Mouse (Mus musculus) kidney, adult 9 months (tissue): ENCODE data around the gene Six5.
A peak's percentile ranks its signal among the peaks of the same experiment; 100 is the strongest.

Experiments used
- DNase-seq: peaks from one replicate; pipeline ENCODE4 v3.0.0; 2022

Six5 gene

DNA sequence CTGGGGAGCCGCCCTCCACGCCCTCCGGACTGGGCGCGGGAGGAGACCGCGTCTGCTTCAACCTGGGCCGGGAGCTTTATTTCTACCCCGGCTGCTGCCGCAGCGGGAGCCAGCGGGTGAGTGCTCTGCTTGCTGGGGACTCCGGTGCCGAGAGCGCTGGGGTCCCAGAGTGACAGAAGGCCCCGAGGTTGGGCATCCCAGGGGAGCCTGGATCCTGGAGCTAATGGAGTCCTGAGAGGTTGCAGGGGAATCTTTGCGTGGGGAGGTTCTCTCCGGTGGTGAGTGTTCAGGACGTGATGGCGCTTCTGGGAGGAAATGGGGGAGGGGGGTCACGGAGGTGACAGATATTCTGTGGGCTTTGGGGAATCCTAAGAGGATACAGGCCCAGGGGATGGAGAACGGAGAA, 17.8 kb upstream of the Six5 start:
- no peak for DNase-seq

- DNase-seq: no peak
These were observed 16.6 kb upstream of the Six5 start for GRCm38 (mm10) chr7:19077761-19078160.

DNA sequence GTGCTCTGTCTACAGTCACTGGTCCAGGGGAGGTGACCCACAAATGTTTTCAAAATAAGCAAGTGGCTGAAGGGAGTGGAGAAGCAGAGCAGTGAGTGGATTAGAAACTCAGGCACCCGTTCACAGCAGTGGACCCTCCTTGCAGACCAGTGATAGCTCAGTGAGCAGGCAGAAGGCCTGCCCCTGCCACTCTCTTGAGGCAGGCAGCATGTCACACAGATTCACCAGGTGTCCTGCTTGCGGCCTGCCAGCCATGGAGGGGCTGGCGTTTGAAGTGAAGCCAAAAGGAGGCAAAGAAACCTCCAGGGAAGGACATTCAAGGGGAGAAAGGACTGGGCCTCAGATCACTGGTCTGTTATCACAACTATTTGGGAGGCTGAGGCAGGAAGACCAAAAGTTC, 15.7 kb upstream of the Six5 start:
- DNase-seq: no peak

GRCm38 (mm10) chr7:19080451-19080950, 13.9 kb upstream of the Six5 start:
- DNase-seq: no peak

- no peak for DNase-seq
These were observed 12.2 kb upstream of the Six5 start for GRCm38 (mm10) chr7:19082171-19082570.

DNA sequence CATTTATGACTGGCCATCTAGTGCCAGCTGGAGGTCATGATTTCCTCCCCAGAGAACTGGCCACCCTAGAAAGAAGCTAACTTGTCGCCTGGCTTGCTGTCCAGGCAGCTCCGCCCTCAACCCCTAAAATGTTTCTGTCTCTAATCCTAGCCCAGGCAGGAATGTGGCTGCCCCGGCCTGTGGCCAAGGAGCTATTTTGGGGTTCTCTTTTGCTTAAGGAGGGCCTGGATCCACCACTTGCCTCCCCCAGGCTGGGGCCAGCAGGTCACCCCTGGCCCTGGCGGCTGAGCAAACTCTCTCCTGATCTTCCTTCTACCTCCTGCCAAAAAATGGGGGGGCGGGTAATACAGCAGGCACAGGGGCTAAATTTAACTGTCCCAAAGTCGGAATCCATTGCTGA, 11.3 kb upstream of the Six5 start:
- DNase-seq: no peak

- no peak for DNase-seq
These were observed 10.7 kb upstream of the Six5 start, which contains the start of gene Dmpk for GRCm38 (mm10) chr7:19083701-19084100. TSS of gene Dmpk (plus strand) at chr7:19083849.

DNA sequence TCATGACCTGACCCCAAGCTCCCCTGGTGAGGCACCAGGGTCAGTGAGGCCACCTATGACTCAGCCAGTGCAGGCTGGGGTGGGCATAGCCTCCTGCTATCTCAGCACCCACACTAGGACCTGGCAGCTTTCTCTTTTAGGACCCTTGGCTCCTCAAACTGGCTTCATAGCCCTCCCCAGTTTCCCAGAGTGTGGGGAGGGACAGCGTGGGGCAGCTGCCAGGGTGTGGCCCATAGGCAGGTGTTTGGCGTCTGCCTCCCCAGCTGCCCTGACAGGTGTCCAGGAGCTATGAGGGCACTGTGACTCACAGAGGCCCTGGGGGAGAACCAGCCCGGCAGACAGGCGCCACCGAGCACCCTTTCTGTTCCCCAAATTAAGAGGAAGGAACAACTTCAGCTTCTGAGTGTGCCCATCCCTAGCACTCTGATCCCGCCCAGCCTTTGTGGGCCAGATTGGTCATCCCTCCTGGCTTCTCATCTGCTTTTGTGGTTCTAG, 10.1 kb upstream of the Six5 start:
- no peak for DNase-seq

DNA sequence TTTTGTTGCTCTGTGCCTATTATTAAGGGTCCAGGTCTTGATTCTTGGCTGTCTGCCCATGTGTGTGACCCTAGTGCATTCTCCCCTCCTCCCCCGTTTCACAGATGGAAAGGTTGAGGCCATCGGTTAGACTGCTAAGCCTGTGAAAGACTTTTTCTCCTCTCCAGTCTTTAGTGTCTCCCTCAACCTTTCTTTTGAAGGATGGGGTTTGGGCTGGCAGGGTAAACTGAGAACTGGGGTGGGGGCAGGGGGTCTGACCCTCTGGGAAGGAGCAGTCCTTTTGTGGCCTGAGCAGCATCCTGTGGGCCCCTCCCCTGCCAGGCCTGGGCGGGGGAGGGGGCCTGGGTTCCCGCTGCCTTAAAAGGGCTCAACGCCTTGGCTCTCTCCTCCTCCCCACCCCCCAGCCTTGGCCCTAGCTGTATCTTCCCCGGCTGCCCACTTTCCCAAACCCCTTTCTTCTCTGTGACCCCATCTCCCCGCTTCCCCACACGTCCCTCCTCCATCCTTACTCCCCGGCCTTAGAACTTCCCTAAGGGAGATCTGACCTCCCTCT, 9.4 kb upstream of the Six5 start:
- DNase-seq: no peak

- no peak for DNase-seq
These were observed 8.9 kb upstream of the Six5 start for GRCm38 (mm10) chr7:19085495-19085894.

DNA sequence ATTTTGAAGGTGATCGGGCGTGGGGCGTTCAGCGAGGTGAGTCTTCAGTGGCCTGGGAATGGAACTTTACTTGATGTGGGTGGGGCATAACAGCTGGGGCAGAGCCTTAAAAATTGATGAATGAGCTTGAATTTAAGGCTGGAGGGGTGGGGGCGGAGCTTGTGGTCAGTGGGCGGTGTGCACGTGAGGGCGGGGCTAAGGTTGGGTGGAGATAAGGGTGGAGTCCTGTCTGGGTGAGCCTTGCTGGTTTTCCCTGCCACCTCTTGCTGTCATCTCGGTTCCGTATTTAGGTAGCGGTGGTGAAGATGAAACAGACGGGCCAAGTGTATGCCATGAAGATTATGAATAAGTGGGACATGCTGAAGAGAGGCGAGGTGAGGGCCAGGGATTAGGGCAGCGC, 8.4 kb upstream of the Six5 start:
- DNase-seq: no peak

DNA sequence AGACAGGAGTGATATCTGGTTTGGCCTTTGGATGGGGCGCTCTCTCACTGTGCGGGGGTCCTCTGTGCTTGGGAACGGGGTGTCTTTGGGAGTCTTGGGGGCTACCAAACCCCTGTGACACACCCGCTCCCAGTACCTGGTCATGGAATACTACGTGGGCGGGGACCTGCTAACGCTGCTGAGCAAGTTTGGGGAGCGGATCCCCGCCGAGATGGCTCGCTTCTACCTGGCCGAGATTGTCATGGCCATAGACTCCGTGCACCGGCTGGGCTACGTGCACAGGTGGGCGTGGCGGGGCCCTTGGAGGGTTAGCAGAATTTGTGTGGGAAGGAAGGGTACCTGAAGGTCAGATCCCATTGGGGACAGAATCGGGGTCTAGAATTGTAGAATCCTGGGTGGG, 7.6 kb upstream of the Six5 start:
- no peak for DNase-seq

DNA sequence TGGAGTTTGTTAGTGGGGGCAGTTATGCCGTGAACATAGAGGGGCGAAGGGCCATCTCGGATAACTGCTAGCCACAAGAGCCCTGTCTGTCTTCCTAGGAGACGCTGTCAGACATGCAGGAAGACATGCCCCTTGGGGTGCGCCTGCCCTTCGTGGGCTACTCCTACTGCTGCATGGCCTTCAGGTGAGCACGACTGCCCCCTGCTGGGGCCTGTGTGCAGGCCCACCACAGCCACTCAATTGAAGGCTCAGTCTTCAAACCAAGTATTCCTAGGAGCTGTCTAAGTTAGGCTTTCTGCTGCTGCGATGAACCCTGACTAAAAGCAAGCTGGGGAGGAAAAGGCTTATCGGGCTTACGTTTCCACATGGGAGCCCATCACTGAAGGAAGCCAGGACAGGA, 5.6 kb upstream of the Six5 start:
- DNase-seq: peak; percentile 70

DNA sequence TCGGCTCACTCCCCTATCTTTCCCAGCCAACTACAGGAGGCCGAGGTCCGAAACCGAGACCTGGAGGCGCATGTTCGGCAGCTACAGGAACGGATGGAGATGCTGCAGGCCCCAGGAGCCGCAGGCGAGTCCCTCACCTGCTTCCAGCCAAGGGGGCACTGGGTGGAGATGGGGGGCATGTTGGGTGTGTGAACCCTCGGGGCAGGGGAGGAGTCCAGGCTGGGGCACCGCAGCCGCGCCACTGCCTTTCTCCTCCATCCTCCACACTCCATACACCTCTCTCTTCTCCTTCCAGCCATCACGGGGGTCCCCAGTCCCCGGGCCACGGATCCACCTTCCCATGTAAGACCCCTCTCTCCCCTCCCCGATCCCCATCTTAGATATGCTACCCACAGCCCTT, 2.5 kb upstream of the Six5 start:
- DNase-seq: no peak

DNA sequence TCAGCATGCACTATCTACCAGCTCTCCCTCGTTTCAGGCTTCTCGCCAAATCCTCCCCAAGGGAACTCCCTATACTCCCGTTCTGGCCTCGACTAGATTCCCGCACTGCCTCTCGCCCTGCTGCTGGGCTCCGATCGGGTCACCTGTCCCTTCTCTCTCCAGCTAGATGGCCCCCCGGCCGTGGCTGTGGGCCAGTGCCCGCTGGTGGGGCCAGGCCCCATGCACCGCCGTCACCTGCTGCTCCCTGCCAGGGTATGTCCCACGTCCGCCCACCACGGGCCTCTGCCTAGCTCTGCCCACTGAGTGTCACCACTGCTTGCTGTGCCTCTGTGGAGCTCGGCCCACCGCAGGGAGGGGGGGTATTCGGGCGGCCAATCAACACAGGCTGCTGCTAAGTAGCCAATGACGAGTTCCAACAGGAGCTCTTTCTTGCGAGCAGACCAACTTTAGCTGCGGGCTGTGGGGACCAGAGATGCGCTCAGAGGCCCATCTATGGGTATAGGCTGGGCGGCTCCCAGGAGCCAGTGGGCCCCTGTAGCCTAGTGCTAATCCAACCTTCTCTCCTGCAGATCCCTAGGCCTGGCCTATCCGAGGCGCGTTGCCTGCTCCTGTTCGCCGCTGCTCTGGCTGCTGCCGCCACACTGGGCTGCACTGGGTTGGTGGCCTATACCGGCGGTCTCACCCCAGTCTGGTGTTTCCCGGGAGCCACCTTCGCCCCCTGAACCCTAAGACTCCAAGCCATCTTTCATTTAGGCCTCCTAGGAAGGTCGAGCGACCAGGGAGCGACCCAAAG, 1.8 kb upstream of the Six5 start:
- peak; percentile 70 for DNase-seq

- peak; percentile 91 for DNase-seq
These were observed 1.2 kb upstream of the Six5 start for GRCm38 (mm10) chr7:19093174-19093521.

GRCm38 (mm10) chr7:19093537-19094385, 633 bp upstream of the Six5 start:
- DNase-seq: peak; percentile 99

DNA sequence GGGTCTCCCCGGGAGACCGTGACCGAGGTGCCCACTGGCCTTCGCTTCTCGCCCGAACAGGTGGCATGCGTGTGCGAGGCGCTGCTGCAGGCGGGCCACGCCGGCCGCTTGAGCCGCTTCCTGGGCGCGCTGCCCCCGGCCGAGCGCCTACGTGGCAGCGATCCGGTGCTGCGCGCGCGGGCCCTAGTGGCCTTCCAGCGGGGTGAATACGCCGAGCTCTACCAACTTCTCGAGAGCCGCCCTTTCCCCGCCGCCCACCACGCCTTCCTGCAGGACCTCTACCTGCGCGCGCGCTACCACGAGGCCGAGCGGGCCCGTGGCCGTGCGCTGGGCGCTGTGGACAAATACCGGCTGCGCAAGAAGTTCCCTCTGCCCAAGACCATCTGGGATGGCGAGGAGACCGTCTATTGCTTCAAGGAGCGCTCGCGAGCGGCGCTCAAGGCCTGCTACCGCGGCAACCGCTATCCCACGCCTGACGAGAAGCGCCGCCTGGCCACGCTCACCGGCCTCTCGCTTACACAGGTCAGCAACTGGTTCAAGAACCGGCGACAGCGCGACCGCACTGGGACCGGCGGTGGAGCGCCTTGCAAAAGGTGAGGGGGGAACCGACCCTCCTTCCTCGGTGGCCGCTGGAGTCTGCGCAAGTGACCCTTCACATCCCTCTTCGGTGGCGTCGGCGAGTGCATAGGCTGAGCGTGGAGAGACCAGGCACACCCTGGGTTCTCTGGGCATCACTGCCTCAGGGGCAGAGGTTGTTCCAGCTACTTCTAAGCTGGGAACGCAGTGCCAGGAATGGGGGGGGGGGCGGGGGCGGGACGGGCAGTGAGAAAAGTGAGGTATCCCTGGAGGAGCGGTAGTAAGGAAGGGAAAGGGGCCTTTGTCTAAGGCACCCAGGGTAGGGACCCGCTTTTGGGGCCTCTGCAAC, 694 bp downstream of the Six5 start:
- DNase-seq: peak; percentile 63

GRCm38 (mm10) chr7:19095751-19096110, 1.3 kb downstream of the Six5 start:
- peak; percentile 60 for DNase-seq

GRCm38 (mm10) chr7:19096421-19096976, 2.1 kb downstream of the Six5 start:
- DNase-seq: no peak

GRCm38 (mm10) chr7:19097217-19097616, 2.8 kb downstream of the Six5 start:
- no peak for DNase-seq

DNA sequence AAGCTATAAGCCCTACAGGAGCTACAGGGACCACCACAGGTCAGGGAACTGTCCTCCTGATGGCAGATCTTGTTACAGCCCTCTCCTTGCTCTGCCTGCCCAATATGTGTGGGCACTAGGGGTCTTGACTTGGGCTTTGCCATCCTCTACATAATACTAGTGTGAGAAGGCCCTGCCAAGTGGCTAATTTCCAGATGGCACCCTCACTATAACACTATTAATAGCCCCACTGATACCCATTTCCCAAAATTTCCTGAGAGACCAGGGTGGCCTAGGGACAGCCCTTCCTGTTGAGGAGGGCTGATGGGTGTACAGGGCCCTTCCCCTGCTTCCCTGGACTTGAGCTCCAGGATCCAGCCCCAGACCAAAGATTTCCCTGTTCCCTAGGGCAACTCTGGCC, 3.5 kb downstream of the Six5 start:
- no peak for DNase-seq
